Mouse (Mus musculus) embryonic facial prominence, embryonic 15.5 days (tissue): ENCODE results near the gene Kcnq1. TPM values are rescaled to one million over a fixed set of nuclear protein-coding genes. Genes with fewer than 3 reads are reported as not detected.

Experiments
- ATAC-seq: fragments of 200-750 bp; cut with Nextera tagmentation; 2 replicates; pipeline ENCODE4 v1.8.0; 2017; ENCODE audit warnings: low read depth, moderate TSS enrichment; ENCODE audit not compliant: insufficient number of reproducible peaks, low FRiP score, low TSS enrichment
- H3K27ac ChIP-seq: fragments of 300-500 bp; sonication (generic); replicated peaks from 2 replicates; pipeline ENCODE4 v1.5.1; 2015; ENCODE audit warnings: mild to moderate bottlenecking, inconsistent platforms
- H3K27me3 ChIP-seq: fragments of 300-500 bp; sonication (generic); 2 replicates; pipeline ENCODE4 v1.6.1; 2015; ENCODE audit warnings: inconsistent platforms
- H3K36me3 ChIP-seq: fragments of 300-500 bp; sonication (generic); 2 replicates; pipeline ENCODE4 v1.6.1; 2015; ENCODE audit warnings: mild to moderate bottlenecking, inconsistent platforms
- H3K4me1 ChIP-seq: fragments of 300-500 bp; sonication (generic); 2 replicates; pipeline ENCODE4 v1.6.1; 2015; ENCODE audit warnings: inconsistent platforms
- H3K4me2 ChIP-seq: fragments of 300-500 bp; sonication (generic); replicated peaks from 2 replicates; pipeline ENCODE4 v1.6.1; 2015; ENCODE audit warnings: mild to moderate bottlenecking, inconsistent platforms
- H3K4me3 ChIP-seq: fragments of 300-500 bp; sonication (generic); replicated peaks from 2 replicates; pipeline ENCODE4 v1.5.1; 2015; ENCODE audit warnings: mild to moderate bottlenecking, inconsistent platforms
- H3K9ac ChIP-seq: fragments of 300-500 bp; sonication (generic); 2 replicates; pipeline ENCODE4 v1.6.1; 2015; ENCODE audit warnings: inconsistent platforms
- H3K9me3 ChIP-seq: fragments of 300-500 bp; sonication (generic); replicated peaks from 2 replicates; pipeline ENCODE4 v1.6.1; 2016; ENCODE audit warnings: inconsistent platforms
- WGBS: fragments of 180-500 bp; shearing (Covaris S2); methylation state at CpG from one replicate; pipeline ENCODE4 v1.1.7; 2015; 5-methylcytosine and 5-hydroxymethylcytosine counted together
- polyA plus RNA-seq: library from polyadenylated mRNA; unstranded; fragments of >200 nt; fragmentation: Nextera tagmentation; extraction: Ambion mirVana; gene quantifications from 2 replicates; pipeline ENCODE4 v1.2.1, GENCODE M21; 2015

Gene Kcnq1
- polyA plus RNA-seq: 1.2 and 1.4 TPM in 2 replicates

GRCm38 (mm10) chr7:143106062-143106461, at the start of gene Kcnq1:
Gene Kcnq1, plus strand, starts transcription at chr7:143106362.
- ATAC-seq: no peak
- 50% methylated on average over 4 of the region's 4 CpGs for WGBS
- Histone ChIP-seq H3K27ac (no peak within 1 kb of the TSS), H3K4me3 (peak within 1 kb of the TSS; percentile 34), H3K27me3 (peaks cover 60% of the 10 kb centered on the region), H3K9ac (no peak within 1 kb of the TSS), H3K9me3 (no peaks in the 10 kb centered on the region), H3K4me1 (peaks cover 15% of the 10 kb centered on the region), H3K36me3 (no peaks in the 10 kb centered on the region), H3K4me2 (peak within 1 kb of the TSS; percentile 65)

- Histone ChIP-seq H3K4me3 (no peak overlapping the region), H3K9me3 (no peaks in the 10 kb centered on the region), H3K9ac (no peak overlapping the region), H3K27ac (no peak overlapping the region), H3K4me1 (peaks cover 71% of the 10 kb centered on the region), H3K36me3 (peaks cover 10% of the 10 kb centered on the region), H3K4me2 (no peak overlapping the region), H3K27me3 (no peaks in the 10 kb centered on the region)
- WGBS: 82% methylated on average over 5 of the region's 5 CpGs
- ATAC-seq: no peak
Measured at GRCm38 (mm10) chr7:143057023-143057422, 49.1 kb upstream of the Kcnq1 start.

- Histone ChIP-seq H3K4me3 (no peak overlapping the region), H3K36me3 (peaks cover 17% of the 10 kb centered on the region), H3K4me2 (peak overlapping the region; percentile 17; the same call in 1 of the 2 replicates), H3K9me3 (no peaks in the 10 kb centered on the region), H3K27me3 (no peaks in the 10 kb centered on the region), H3K27ac (peak overlapping the region; percentile 70), H3K4me1 (peaks cover 66% of the 10 kb centered on the region), H3K9ac (no peak overlapping the region)
- no peak for ATAC-seq
- 76% methylated on average over 9 of the region's 9 CpGs for WGBS
Measured at GRCm38 (mm10) chr7:143057667-143058220, 48.4 kb upstream of the Kcnq1 start.

- H3K27ac ChIP-seq: peak overlapping the region; percentile 70
- H3K9me3 ChIP-seq: no peaks in the 10 kb centered on the region
- ATAC-seq: no peak
- peaks cover 23% of the 10 kb centered on the region for H3K36me3 ChIP-seq
- peaks cover 66% of the 10 kb centered on the region for H3K4me1 ChIP-seq
- no peaks in the 10 kb centered on the region for H3K27me3 ChIP-seq
- WGBS: 58% methylated on average over 5 of the region's 5 CpGs
- no peak overlapping the region for H3K4me3 ChIP-seq
- no peak overlapping the region for H3K9ac ChIP-seq
- H3K4me2 ChIP-seq: peak overlapping the region; percentile 17; the same call in 1 of the 2 replicates
Measured at GRCm38 (mm10) chr7:143058221-143058697, 47.9 kb upstream of the Kcnq1 start.

GRCm38 (mm10) chr7:143059202-143059870, 46.8 kb upstream of the Kcnq1 start:
- H3K4me1 ChIP-seq: peaks cover 59% of the 10 kb centered on the region
- peaks cover 33% of the 10 kb centered on the region for H3K36me3 ChIP-seq
- H3K4me2 ChIP-seq: no peak overlapping the region
- H3K9ac ChIP-seq: no peak overlapping the region
- ATAC-seq: no peak
- 53% methylated on average over 5 of the region's 5 CpGs for WGBS
- no peak overlapping the region for H3K4me3 ChIP-seq
- H3K9me3 ChIP-seq: no peaks in the 10 kb centered on the region
- H3K27me3 ChIP-seq: no peaks in the 10 kb centered on the region
- H3K27ac ChIP-seq: peak overlapping the region; percentile 70

- Histone ChIP-seq H3K9ac (no peak overlapping the region), H3K27ac (no peak overlapping the region), H3K4me3 (no peak overlapping the region), H3K4me1 (peaks cover 29% of the 10 kb centered on the region), H3K27me3 (no peaks in the 10 kb centered on the region), H3K36me3 (peaks cover 67% of the 10 kb centered on the region), H3K4me2 (no peak overlapping the region), H3K9me3 (no peaks in the 10 kb centered on the region)
- ATAC-seq: peak; percentile 45; the same call in 1 of the 2 replicates
- 81% methylated on average over 2 of the region's 2 CpGs for WGBS
Measured at GRCm38 (mm10) chr7:143062704-143063103, 43.5 kb upstream of the Kcnq1 start.

GRCm38 (mm10) chr7:143064226-143064625, 41.9 kb upstream of the Kcnq1 start:
- peaks cover 76% of the 10 kb centered on the region for H3K36me3 ChIP-seq
- H3K4me2 ChIP-seq: no peak overlapping the region
- peaks cover 23% of the 10 kb centered on the region for H3K4me1 ChIP-seq
- 76% methylated on average over 6 of the region's 6 CpGs for WGBS
- no peaks in the 10 kb centered on the region for H3K27me3 ChIP-seq
- H3K27ac ChIP-seq: no peak overlapping the region
- H3K9ac ChIP-seq: no peak overlapping the region
- no peak for ATAC-seq
- no peak overlapping the region for H3K4me3 ChIP-seq
- no peaks in the 10 kb centered on the region for H3K9me3 ChIP-seq

- no peak for ATAC-seq
- H3K4me2 ChIP-seq: no peak overlapping the region
- H3K27me3 ChIP-seq: no peaks in the 10 kb centered on the region
- H3K4me3 ChIP-seq: no peak overlapping the region
- H3K36me3 ChIP-seq: peaks cover 74% of the 10 kb centered on the region
- no peak overlapping the region for H3K9ac ChIP-seq
- WGBS: 93% methylated on average over 2 of the region's 2 CpGs
- no peaks in the 10 kb centered on the region for H3K9me3 ChIP-seq
- no peak overlapping the region for H3K27ac ChIP-seq
- H3K4me1 ChIP-seq: peaks cover 22% of the 10 kb centered on the region
Measured at GRCm38 (mm10) chr7:143065692-143066091, 40.5 kb upstream of the Kcnq1 start.

GRCm38 (mm10) chr7:143067469-143067868, 38.7 kb upstream of the Kcnq1 start:
- ATAC-seq: no peak
- Histone ChIP-seq H3K27ac (peak overlapping the region; percentile 91; the same call in 1 of the 2 replicates), H3K4me3 (no peak overlapping the region), H3K36me3 (peaks cover 61% of the 10 kb centered on the region), H3K4me1 (peaks cover 28% of the 10 kb centered on the region), H3K9ac (no peak overlapping the region), H3K9me3 (no peaks in the 10 kb centered on the region), H3K4me2 (no peak overlapping the region), H3K27me3 (no peaks in the 10 kb centered on the region)
- WGBS: 65% methylated on average over 2 of the region's 2 CpGs

GRCm38 (mm10) chr7:143067897-143068296, 38.3 kb upstream of the Kcnq1 start:
- H3K9ac ChIP-seq: no peak overlapping the region

GRCm38 (mm10) chr7:143068316-143068881, 37.8 kb upstream of the Kcnq1 start:
- peaks cover 52% of the 10 kb centered on the region for H3K36me3 ChIP-seq
- ATAC-seq: no peak
- 52% methylated on average over 13 of the region's 13 CpGs for WGBS

More at GRCm38 (mm10) chr7:143067897-143068296, 38.3 kb upstream of the Kcnq1 start:
- H3K4me3 ChIP-seq: no peak overlapping the region
- no peak for ATAC-seq
- peaks cover 28% of the 10 kb centered on the region for H3K4me1 ChIP-seq
- peak overlapping the region; percentile 42 for H3K4me2 ChIP-seq
- H3K9me3 ChIP-seq: no peaks in the 10 kb centered on the region
- H3K36me3 ChIP-seq: peaks cover 57% of the 10 kb centered on the region
- H3K27ac ChIP-seq: peak overlapping the region; percentile 91
- H3K27me3 ChIP-seq: no peaks in the 10 kb centered on the region
- 87% methylated on average over 3 of the region's 3 CpGs for WGBS

More at GRCm38 (mm10) chr7:143068316-143068881, 37.8 kb upstream of the Kcnq1 start:
- no peaks in the 10 kb centered on the region for H3K9me3 ChIP-seq
- H3K4me3 ChIP-seq: peak overlapping the region; percentile 88
- no peaks in the 10 kb centered on the region for H3K27me3 ChIP-seq
- no peak overlapping the region for H3K9ac ChIP-seq
- H3K27ac ChIP-seq: peak overlapping the region; percentile 91
- peaks cover 28% of the 10 kb centered on the region for H3K4me1 ChIP-seq
- peak overlapping the region; percentile 42 for H3K4me2 ChIP-seq
